Mouse (Mus musculus) ES-Bruce4 (cell line): Measurements from ENCODE around the gene Nrxn3.

Experiments used
- CTCF ChIP-seq: IDR thresholded peaks from one replicate; pipeline ENCODE4 v1.8.1; 2011; ENCODE audit warnings: low read depth, low read length
- EP300 ChIP-seq: IDR thresholded peaks from 2 replicates; pipeline ENCODE4 v1.6.1; 2011; ENCODE audit warnings: low read depth, low read length; ENCODE audit not compliant: insufficient read depth
- POLR2A ChIP-seq: IDR thresholded peaks from one replicate; pipeline ENCODE4 v1.8.1; 2011; ENCODE audit warnings: low read length; ENCODE audit not compliant: insufficient read depth

DNA sequence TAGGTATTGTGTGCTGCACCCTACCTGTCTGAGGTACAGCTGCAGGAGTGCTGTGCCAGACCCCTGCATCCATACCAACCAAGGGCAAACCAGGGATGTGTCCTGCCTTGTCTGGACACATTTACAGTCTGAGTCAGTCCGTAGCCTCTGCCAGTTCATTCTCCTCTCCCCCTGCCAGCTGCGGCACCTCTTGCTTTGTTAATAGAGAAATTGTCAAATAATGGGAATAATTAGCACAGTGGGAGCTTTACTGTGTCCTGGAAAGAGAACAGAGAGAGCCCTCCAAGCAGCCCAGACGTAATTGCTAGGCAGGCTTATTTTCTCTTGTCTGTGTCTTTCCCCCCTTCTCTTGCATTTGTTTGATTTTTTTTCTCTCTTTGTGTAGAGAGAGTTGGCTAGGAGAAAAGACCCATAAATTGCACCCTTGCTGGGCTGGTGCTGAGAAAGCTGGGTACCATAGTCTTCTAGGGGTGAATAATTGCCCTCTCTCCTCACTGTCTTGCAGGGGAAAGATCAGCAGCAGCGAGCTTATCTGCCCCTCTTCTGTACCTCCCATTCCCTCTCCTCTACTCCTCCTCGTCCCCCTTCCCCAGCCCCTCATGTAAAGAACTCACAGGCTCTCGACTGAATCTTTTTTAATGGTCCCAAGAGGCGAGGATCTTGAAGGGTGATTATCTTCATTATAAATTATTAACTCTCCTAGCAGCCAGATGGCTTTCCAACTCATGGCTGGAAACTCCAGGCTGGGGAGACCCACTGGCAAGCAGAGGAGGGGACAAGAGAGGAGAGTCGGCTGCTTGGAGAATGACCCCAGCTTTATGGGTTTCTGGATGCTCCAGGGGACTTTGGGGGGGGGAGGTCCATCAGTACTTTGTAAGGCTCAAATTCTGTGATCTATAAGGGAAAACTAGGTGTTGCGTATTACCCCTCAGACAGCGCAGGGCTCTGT is 61.8 kb downstream of the Nrxn3 start:
- no peak for TF ChIP-seq CTCF
- TF ChIP-seq POLR2A, result no peak
- no peak for TF ChIP-seq EP300
